Mouse (Mus musculus): Measurements from ENCODE around the gene Syne1.
A peak's percentile ranks its signal among the peaks of the same experiment; 100 is the strongest.

Syne1 gene

DNA sequence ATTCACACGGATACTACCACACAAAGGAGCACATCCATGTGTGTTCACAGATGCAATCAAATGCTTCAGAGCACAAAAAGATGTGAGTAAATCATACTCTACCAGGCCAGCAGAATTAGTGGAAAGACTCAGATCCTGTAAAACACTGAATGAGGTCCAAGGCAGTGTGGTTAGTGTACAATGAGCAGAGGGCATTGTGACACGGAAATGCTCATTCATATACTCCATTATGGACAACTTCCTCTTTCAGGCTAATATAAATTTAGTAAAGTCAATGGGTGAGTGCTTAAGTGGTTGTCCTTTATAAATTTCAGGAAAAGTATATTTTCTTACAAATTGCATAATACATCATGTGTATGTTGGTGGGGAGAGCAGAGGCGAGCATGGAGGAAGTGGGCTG is 484.2 kb downstream of the Syne1 start:
- no peak for DNase-seq (ENCODE audit: low spot score in 2 of 2)

DNA sequence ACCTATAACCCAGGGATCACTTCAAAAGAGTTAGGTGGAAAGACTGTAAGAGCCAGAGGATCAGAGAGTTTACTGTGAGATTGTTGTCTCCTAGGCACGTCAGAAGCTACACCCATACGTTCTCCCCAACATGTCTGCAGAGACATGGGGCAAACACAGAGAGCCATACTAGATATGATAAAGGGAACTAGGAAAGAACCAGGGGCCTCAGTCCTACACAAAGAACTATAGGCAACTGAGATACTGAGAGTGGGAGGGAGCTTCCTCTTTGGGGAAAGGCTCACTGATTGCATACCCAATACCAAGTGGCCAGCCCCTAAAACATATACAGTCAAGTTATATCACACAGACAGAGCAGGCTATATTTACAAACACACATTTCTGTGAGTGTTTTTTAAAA is 491.3 kb downstream of the Syne1 start:
- no peak for DNase-seq (ENCODE audit: low spot score in 2 of 2)

DNA sequence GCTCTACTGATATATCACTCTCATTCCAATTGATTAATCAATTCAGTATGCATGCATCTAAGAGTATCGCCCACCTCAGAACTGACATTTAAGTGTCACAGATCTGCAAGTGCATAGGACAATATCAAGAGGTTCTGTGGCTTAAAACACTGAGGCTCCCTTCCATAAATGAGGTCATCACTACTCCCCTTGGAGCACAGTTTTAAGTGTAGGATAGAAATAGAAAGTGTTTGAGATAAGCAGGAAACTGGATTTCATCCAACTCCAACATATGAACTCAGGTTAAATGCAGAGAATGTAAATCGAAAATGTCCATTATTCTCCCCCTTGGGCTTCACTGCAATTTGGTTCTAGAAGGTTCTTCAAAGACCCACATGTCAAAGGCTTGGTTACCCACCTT is 492.4 kb downstream of the Syne1 start:
- no peak for DNase-seq (ENCODE audit: low spot score in 2 of 2)

DNA sequence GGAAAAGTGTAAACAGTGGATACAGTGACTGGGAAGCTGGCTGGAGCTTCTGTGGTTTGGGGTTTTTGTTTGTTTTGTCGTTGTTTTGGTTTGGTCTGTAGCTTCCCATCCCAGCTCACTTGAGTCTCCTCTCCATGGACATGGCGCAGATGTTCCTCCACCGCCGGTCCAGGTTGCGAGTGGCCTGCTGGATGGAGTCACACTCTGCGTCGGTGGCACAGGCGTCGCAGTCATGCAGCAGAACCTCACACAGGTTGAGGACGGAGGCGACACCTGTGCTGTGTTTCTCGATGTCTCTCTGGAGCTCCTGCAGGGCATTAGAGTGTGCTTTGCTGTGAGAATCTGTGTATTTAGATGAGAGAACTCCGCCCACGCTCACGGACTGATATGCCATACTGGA is 493.6 kb downstream of the Syne1 start:
- no peak for DNase-seq (ENCODE audit: low spot score in 2 of 2)

DNA sequence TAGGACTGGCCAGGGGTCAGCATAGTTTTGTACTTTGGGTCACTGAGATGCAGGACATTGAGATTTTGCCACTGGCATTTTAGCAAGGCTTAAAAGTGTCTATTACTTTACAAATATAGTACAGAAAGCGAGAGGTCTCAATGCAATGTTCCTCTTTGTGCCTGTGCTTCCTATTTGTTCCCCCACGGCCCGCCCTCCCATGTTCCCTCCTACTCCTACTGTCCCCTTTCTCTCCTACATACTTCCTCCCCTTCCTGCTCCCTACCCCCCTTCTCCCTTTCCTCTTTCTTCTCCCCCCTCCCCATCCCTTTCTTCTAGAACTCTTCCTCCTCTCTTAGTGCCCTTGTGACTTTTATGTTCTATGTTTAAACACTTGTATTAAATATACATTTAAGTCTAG is 494.3 kb downstream of the Syne1 start:
- DNase-seq (ENCODE audit: low spot score in 2 of 2), result no peak

DNA sequence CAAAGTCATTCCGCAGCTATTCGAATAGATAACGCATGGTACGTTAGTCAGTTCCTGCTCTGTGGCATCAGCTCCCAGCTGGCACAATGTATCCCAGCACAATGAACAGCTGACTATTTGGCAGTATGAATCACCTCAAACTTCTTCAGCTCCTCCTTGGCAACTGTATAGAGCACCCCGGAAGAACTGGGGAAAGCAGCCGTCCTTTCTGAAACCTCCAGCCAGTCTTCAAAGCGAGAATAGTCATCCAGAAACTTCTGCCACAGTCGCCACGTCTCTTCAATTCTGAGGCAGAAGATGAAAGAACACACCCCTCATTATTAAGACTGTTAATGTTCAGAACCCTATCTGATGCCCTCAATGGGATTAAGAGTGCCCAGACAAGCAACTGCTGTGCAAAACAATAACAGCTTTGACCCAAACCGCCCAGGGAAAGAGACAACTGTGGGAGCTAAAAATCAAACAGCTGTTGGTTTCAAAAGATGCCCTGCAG is 495.0 kb downstream of the Syne1 start:
- DNase-seq (ENCODE audit: low spot score in 2 of 2), result no peak

DNA sequence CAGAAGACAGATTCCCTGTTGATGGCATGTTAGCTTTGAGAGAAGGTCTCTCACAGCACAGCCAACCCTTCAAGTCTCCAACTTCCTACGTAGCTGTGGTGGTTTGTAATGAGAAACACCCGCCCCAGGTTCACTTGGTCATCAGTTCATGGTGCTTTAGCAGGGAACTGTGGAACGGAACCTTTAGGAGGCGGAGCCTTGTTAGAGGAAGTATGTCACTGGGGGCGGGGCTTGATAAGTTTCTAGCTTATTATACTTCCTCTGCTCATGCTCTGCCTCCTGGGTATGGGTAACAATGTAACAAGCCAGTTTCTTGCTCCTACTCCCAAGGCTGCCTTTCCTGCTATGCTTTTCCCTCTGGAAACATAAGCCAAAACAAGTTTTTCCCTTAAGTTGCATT is 505.6 kb downstream of the Syne1 start:
- DNase-seq (ENCODE audit: low spot score in 2 of 2), result no peak

DNA sequence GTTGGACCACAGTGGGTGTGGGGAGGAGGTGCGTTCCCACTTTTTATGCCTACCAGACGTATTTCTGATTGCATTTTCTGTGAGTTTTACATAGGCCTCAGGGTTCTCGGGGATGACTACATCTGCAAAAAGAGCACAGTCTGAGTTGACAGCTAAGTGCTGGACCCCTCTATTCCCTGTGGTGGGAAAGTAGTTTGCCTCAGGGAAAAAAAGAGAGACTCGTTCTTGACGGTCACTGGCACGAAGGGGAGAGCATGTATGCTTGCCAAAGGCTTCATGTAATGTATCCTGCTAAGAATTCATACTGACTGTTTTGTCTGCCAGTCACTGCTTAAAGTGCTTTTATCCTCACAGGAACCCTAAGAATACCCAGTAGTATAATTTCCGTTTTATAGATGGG is 506.1 kb downstream of the Syne1 start:
- DNase-seq (ENCODE audit: low spot score in 2 of 2), result no peak

DNA sequence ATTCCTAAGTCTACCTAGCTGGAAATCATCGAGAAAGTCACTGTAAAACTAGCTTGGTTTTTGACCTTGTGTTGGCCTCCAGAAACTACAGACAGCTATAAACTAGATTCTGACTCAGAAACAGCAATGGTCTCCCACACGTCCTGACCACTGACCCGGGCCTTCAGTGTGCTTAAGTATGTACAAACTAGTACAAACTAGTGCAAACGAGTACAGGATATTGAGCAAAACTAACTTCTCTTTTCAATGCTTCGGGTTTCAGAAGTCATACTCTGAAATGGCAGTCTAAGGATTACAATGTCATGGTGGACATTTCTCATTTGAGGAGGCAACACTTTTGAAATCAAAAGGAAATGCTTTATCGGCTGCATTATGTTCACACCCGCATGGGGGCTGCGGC is 506.8 kb downstream of the Syne1 start:
- no peak for DNase-seq (ENCODE audit: low spot score in 2 of 2)

DNA sequence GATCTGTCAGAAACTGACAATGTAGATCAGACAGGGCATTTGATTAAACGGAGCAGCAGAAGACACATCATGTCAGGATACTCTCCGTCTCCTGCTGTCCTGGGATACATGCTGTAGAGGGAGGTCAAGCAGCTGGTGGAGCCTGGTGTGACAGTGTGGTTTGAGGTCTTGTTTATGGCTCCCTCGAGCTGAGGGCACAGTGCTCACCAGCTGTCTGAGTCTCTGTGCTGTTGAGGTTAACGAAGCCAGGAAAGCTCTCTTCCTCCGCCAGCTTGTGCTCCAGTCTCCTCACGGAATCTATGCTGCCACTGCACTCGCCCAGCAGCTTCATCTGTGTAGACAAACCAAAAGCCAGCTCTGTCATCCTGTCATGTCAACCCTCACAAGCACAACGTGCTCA is 510.0 kb downstream of the Syne1 start:
- DNase-seq (ENCODE audit: low spot score in 2 of 2), result no peak

DNA sequence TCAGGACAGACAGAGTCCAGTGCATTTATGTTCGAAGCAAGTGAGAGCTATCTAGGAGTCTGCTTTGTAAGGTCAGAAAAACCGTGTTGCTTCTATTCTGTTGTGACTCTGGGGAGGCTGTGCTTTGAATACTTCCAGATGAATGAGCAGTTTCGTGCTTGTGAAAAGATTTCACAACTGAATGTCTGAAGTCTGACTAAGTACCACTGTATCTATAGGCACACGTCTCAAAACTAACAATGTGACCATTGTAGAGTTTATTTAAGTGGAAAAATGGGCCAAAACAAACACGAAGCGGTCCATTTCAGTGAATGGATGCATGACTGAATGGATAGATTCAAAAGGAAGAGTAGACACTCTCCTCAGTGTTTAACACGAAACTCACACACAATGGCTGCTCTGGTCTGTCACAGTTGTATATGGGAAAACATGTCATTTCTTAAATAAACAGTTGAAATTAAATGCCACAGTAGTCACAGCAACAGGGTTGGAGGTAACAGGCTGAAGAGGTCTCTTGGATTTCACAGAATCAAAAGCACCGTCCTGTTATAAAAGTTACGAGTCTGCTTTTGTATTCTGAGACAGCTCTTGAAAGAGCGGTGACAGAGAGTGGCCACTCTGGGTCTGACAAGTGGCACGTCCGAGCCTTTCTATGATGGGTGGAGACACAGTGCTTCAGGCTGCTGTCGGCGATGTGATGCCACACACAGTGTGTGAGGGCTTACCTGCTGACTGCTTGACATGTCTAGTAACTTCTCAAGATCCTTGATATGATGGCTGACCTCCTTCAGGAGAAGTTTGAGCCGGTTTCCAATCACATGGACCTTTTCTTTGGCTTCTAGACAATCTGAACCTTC is 518.9 kb downstream of the Syne1 start:
- no peak for DNase-seq (ENCODE audit: low spot score in 2 of 2)

DNA sequence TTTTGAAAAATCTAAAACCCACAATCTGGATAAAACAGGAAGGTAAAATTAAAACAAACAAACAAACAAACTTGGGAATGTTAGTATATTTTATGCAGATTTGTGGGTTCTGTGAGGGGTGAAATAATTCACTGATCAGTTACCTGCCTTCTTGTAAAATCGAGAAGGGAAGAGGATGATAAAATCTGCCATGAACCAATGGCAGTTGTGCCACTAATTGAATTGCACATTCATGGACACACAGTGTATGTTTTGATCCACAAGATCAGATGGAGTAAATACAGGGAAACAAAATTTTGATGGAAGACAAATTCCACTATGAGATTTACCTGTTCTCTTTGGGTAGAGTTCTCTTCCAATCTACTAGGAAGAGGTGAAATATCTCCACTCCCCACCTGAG is 521.4 kb downstream of the Syne1 start:
- no peak for DNase-seq (ENCODE audit: low spot score in 2 of 2)

DNA sequence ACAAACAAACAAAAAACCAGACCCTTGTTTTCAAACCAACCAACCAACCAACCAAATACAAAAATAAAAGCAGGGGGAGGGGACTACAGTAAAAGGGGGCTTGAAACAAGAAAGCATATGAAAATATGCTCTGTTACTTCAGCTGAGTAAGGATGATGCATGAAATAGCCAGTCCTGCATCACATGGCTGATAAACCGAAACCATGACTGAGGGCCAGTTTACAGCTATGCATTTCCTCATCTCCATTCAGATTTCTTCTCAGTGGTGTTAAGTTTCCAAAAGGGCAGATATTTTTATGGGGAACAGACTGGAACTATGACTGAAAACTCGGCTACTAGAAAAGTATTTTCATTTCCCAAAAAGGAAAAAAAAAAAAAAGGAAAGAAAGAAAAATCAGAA is 522.1 kb downstream of the Syne1 start:
- DNase-seq (ENCODE audit: low spot score in 2 of 2), result no peak

DNA sequence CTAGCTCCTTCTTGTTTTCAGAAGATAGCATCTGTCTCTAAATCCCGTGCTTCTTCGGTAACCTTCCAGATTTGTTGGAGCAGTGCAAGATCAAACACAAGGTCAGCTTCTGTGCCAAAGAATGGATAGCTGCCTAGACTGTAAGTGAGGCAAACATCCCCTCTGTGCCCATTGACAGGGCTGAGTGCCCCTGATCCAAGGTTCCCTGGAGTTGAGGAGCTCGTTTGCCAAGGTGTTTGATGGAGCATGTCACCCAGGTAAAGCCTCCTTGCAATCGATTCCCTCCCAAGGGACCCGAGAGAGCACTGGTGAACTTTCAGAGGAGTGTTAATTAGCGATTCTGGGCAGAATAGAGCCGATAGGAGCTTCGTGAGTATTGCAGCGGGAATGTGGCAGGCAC is 523.0 kb downstream of the Syne1 start:
- DNase-seq (ENCODE audit: low spot score in 2 of 2), result no peak

DNA sequence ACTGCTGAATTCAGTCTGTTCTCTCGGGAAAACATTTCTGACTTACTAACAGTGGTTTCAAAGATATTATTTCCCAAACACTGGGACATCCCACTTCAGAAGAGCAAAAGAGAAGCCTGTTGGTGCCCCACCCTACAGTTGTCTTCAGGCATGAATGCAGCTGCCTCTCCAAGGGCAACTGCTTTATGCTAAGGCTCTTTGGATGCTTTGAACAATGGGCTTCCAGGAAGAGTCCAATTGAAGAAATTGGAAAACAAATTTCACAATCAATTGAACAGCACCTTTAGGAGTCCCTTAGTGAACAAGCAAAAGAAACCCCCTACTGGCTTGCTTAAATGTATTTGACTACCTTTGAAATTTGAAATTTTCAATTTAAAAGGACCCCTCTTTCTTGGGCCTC is 524.1 kb downstream of the Syne1 start:
- no peak for DNase-seq (ENCODE audit: low spot score in 2 of 2)

DNA sequence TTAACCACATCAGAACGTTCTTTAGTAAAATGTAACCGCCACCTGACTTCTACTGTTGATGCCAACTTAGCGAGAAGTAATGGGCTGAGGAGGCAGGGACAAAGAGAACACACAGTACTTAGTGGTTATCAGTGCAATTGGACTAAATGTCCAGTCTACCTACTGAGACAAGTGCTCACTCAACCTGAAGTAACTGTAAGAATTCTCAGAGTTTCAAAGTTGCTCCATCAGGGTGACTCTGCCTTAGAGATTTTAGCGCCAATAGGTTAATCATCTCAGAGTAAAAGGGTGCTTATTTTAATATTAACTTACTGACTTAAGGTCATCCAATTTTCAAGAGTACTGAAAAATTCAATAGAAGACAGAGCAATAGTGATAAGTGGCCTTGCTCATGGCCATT is 525.4 kb downstream of the Syne1 start:
- no peak for DNase-seq (ENCODE audit: low spot score in 2 of 2)

DNA sequence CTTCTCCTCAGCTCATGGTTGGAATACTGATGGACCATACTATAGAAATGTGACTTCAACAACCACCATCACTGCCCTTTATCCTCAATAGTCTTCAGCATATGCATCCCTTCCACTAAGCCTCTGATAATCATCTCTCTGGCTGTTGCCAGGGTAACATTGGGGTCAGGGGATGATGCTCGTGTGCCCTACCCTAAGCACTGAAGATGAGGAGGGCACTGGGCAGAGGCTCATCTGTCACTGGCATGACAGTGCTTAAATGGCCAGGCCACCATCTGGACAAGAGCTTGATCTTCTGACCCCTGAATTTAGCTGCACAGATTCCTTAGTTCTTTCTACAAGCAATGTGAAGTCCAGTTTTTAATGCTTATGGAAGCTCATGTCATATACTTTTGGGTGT is 534.1 kb downstream of the Syne1 start:
- DNase-seq (ENCODE audit: low spot score in 2 of 2), result no peak

DNA sequence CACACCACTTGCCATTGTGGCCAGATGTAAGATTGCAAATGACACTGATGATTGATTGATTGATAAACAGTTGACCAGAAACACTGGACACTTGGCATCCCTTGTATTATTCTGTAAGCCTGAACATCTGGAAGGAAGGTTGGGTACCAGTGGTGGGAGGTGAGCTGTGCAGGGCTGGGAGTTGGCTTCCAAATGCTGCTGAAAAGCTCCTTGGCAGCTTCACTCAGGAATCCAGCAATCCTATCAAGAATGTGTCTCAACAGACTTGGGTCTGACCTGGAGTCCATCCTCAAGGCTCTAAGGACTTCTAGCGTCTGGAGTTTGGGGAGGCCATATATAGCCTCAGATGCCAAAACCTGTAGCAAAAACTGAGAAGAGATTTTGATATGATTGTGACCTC is 536.3 kb downstream of the Syne1 start:
- DNase-seq (ENCODE audit: low spot score in 2 of 2), result no peak

DNA sequence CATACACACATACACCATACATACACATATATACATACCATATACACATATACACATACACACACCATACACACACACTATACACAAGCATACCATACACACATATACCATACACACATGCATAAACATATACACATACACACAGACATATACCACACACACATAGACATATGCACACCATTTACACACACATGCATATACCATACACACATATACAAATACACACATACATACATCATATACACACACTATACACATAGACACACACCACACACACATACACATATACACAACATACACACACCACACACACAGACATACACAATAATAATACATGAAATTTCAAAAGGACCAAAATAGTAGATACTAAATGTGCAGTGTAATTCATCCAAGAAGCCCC is 539.3 kb downstream of the Syne1 start:
- no peak for DNase-seq (ENCODE audit: low spot score in 2 of 2)

DNA sequence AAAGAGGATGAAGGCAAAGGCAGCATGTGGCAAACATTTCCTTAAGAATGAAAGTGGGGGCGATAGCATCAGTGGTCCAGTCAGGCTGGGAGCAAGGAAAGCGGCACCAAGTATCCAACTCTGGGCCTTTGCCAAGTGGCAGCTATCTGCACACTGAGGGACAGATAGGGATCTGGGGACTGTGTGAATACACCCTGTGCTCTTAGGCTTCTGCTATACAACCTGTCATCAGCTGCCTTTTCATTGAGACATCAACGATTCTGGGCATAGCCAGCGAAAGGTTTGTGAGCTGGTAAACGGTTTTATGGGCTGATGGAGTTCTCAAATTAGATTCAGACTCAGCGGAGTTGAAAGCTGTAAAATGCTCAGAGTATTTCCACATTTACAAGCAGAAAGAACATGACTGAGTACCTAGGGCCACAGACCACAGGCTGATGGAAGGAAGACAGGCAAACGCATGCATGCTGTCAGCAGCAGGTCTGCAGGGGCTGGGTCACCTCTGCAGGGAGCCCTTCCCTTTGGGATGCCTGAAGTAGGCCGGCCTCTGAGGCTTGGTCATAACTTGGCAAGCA is 542.4 kb downstream of the Syne1 start:
- DNase-seq (ENCODE audit: low spot score in 2 of 2), result no peak

DNA sequence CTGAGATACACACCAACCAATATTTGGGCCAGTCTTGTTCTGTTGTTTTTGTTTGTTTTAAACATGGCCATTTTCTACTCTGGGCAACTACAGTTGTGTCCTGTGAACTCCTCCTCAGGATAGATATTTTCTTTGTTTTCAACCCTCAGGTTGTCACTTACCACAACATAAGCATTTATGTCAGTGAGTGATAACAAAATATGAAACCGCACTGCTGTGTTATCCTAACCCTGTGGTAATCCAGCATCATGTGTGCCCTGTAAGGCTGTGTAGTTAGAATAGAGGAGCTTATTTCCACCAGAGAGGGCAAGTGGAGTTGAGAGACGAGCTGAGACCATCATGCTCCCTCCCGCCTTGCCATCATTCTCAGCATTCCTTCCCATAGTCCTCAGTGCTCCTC is 554.7 kb downstream of the Syne1 start:
- DNase-seq (ENCODE audit: low spot score in 2 of 2), result no peak

DNA sequence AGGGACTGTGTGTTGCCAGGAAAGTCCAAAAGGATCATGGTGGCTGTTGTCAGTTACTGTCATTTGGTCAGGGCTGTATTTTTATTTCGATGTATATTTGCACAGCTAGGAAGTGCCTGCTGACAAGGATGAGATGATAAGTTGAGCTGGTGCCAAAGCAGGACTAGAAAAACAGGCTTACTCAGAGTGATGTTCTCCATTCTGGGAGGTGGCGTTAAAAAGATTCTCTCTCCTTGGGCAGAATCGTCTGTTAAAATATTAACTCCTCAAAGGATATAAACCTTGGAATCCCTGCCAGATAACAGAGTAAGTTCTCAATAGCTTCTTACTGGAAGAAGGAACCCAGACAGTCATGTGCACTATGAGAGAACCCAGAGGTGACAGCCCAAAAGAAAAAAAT is 557.5 kb downstream of the Syne1 start:
- DNase-seq (ENCODE audit: low spot score in 2 of 2), result no peak

DNA sequence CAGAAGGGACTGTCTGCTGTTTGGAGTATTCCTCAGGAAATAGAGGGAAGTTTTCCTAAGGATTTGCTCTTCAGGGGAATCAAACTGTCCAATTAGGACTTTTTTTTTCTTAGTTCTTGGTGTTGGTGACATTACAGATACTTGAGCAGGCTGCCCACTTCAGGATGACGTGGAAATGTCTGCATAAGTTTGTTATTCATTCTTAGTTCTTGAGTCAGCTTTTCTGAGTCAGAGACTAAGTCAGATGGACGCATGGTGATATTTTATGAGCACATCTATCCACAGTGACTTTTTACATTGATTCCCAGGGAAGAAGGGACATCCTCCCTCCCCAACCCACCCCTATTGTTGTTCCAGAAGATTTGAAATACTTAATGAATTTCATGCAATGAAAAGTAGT is 567.4 kb downstream of the Syne1 start:
- no peak for DNase-seq (ENCODE audit: low spot score in 2 of 2)

DNA sequence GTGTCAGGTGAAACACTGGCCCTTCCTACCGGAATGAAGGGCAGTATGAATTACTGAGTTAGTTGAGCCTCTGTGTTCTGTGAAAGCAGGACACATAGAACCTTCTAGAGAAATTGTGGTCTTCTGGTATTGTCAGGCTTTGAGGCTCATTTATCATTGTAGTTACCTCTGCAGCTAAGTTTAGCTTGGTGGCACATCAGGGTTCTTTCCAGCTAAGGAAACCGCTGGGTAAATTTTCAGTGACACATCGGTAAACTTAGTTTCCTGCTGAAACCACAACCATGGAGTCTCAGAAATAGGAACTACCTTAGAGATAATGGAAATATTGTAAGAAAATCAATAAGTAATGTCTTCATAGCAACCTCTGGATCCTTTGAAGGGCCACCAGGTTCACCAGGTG is 573.9 kb downstream of the Syne1 start:
- peak; percentile 16 to 49 for DNase-seq (ENCODE audit: low spot score in 2 of 2)

Data from natural killer cell, adult 2 months (primary cell).